Mouse (Mus musculus) heart, adult 8-10 months (tissue): ENCODE measurements around the gene Spats2l. TPM values are rescaled to one million over a fixed set of nuclear protein-coding genes. Genes with fewer than 3 reads are reported as not detected.

Experiments
- DNase-seq: peaks from one replicate; pipeline ENCODE4 v3.0.0; 2022; ENCODE audit warnings: low spot score
- total RNA-seq, 4 experiments: library from RNA; stranded (reverse); gene quantifications; 2 replicates each; pipeline ENCODE4 v1.2.4; 2022

The Spats2l gene
- total RNA-seq = 1 to 10 TPM; 6.4 to 7.5 (median 6.8) TPM

GRCm38 (mm10) chr1:57774001-57774667 is at the start of gene Spats2l:
Spats2l (plus strand) TSS chr1:57774162.
- DNase-seq = peak; percentile 38

- DNase-seq = no peak
These were observed 48.7 kb upstream of the Spats2l start for GRCm38 (mm10) chr1:57725268-57725667.

- no peak for DNase-seq
These were observed 38.1 kb upstream of the Spats2l start for GRCm38 (mm10) chr1:57735877-57736276.

GRCm38 (mm10) chr1:57741740-57742139 is 32.2 kb upstream of the Spats2l start:
- no peak for DNase-seq

- DNase-seq = no peak
These were observed 31.7 kb upstream of the Spats2l start for GRCm38 (mm10) chr1:57742266-57742665.

GRCm38 (mm10) chr1:57751781-57752180 is 22.2 kb upstream of the Spats2l start:
- DNase-seq = no peak

- no peak for DNase-seq
These were observed 7.6 kb upstream of the Spats2l start for GRCm38 (mm10) chr1:57766396-57766795.

- no peak for DNase-seq
These were observed 636 bp upstream of the Spats2l start for GRCm38 (mm10) chr1:57773326-57773725.

- DNase-seq = peak; percentile 42
These were observed 920 bp downstream of the Spats2l start for GRCm38 (mm10) chr1:57774668-57775495.

- DNase-seq = no peak
These were observed 1.5 kb downstream of the Spats2l start for GRCm38 (mm10) chr1:57775496-57775790.

- no peak for DNase-seq
These were observed 2.8 kb downstream of the Spats2l start for GRCm38 (mm10) chr1:57776671-57777281.

- DNase-seq = no peak
These were observed 10.3 kb downstream of the Spats2l start for GRCm38 (mm10) chr1:57784300-57784699.

GRCm38 (mm10) chr1:57789831-57790230 is 15.9 kb downstream of the Spats2l start:
- no peak for DNase-seq

GRCm38 (mm10) chr1:57792212-57792611 is 18.2 kb downstream of the Spats2l start:
- DNase-seq = peak; percentile 24

- DNase-seq = no peak
These were observed 21.9 kb downstream of the Spats2l start for GRCm38 (mm10) chr1:57795838-57796237.

- no peak for DNase-seq
These were observed 25.4 kb downstream of the Spats2l start for GRCm38 (mm10) chr1:57799398-57799797.

- no peak for DNase-seq
These were observed 26.9 kb downstream of the Spats2l start for GRCm38 (mm10) chr1:57800846-57801245.

- no peak for DNase-seq
These were observed 32.2 kb downstream of the Spats2l start for GRCm38 (mm10) chr1:57806126-57806525.

GRCm38 (mm10) chr1:57807882-57808281 is 33.9 kb downstream of the Spats2l start:
- DNase-seq = no peak

GRCm38 (mm10) chr1:57810221-57810620 is 36.3 kb downstream of the Spats2l start:
- no peak for DNase-seq

GRCm38 (mm10) chr1:57817103-57817502 is 43.1 kb downstream of the Spats2l start:
- DNase-seq = no peak

GRCm38 (mm10) chr1:57820428-57820997 is 46.6 kb downstream of the Spats2l start:
- DNase-seq = no peak
